Mouse (Mus musculus) R1 (cell line): ENCODE measurements around the gene Scgb1b24.

Experiments
- DNase-seq: peaks from one replicate; pipeline ENCODE4 v3.0.0-alpha.2; 2018; ENCODE audit warnings: low read depth, low spot score

Gene Scgb1b24

DNA sequence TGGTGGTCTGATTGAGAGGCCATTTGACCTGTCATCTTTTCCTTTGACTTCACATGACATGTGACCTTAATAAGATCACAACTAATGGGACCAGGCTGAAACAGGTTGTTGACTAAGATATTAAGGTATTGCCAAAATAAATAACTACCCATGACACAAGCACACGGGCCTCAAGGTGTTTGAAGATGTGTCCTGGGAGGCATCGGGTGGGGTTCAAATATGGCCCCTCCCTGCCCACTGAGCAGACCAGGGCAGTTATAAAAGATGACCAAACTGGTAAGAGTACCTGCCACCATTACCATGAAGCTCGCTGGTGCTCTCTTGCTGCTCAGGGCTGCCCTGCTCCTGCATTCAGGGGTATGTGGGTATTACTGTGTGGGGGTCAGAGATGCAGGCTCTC is at the start of gene Scgb1b24:
TSS of gene Scgb1b24 (plus strand) at position 301 of the 400 bp plus-strand sequence.
- DNase-seq, result no peak

DNA sequence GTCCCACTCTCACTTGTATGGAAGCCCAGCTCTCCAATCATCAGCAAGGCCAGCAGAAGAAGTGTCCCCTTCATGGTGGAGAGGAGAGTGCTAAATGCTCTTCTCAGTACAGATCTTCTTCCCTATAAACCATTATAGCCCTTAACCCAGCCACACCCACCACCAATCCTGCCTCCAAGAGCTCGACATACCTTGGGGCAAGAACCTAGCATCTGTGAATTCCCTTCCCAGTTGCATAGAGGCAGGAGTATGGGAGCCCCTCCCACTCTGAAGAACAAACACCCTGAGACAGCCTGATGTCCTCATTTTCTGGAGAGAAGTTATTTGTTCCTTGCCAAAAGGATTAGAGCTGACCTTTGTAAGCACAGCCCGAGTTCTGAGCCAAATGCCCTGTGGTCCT is 4.4 kb upstream of the Scgb1b24 start, which contains the start of gene Scgb2b24:
TSS of gene Scgb2b24 (minus strand) at position 101 of the 400 bp plus-strand sequence.
- no peak for DNase-seq
